Mouse (Mus musculus) adrenal gland, postnatal 10 days (tissue): Measurements from ENCODE around the gene Pip4k2a. TPM values are rescaled to one million over a fixed set of nuclear protein-coding genes. Genes with fewer than 3 reads are reported as not detected.

Source experiments
- DNase-seq: peaks from one replicate; pipeline ENCODE4 v3.0.0; 2021; ENCODE audit warnings: mixed read lengths
- total RNA-seq, 2 experiments: library from RNA; stranded (reverse); gene quantifications; 2 replicates each; pipeline ENCODE4 v1.2.3; 2021

The Pip4k2a gene
- total RNA-seq, 2 experiments from 2014 or later = 17.7 to 22.6 TPM

- DNase-seq = no peak
These were observed 158.4 kb downstream of the Pip4k2a start for GRCm38 (mm10) chr2:18839532-18839931.

GRCm38 (mm10) chr2:18835266-18835908, 162.5 kb downstream of the Pip4k2a start:
- DNase-seq = no peak

GRCm38 (mm10) chr2:18833024-18833590, 164.8 kb downstream of the Pip4k2a start:
- DNase-seq = no peak

GRCm38 (mm10) chr2:18831031-18831774, 166.7 kb downstream of the Pip4k2a start:
- DNase-seq = no peak

GRCm38 (mm10) chr2:18822711-18823110, 175.2 kb downstream of the Pip4k2a start:
- DNase-seq = peak; percentile 54

- DNase-seq = peak; percentile 64
These were observed 176.2 kb downstream of the Pip4k2a start for GRCm38 (mm10) chr2:18821451-18822379.

- no peak for DNase-seq
These were observed 178.4 kb downstream of the Pip4k2a start for GRCm38 (mm10) chr2:18819520-18819919.

- no peak for DNase-seq
These were observed 181.9 kb downstream of the Pip4k2a start for GRCm38 (mm10) chr2:18816036-18816435.

GRCm38 (mm10) chr2:18815336-18815965, 182.5 kb downstream of the Pip4k2a start:
- peak; percentile 21 for DNase-seq

- no peak for DNase-seq
These were observed 183.5 kb downstream of the Pip4k2a start for GRCm38 (mm10) chr2:18814447-18814804.

GRCm38 (mm10) chr2:18813683-18814446, 184.1 kb downstream of the Pip4k2a start:
- no peak for DNase-seq

- DNase-seq = no peak
These were observed 190.0 kb downstream of the Pip4k2a start for GRCm38 (mm10) chr2:18807961-18808360.

- no peak for DNase-seq
These were observed 196.6 kb downstream of the Pip4k2a start for GRCm38 (mm10) chr2:18801281-18801862.

GRCm38 (mm10) chr2:18800646-18801251, 197.2 kb downstream of the Pip4k2a start:
- no peak for DNase-seq

- peak; percentile 27 for DNase-seq
These were observed 197.8 kb downstream of the Pip4k2a start for GRCm38 (mm10) chr2:18799966-18800645.

GRCm38 (mm10) chr2:18799265-18799965, 198.5 kb downstream of the Pip4k2a start:
- no peak for DNase-seq

- DNase-seq = no peak
These were observed 200.2 kb downstream of the Pip4k2a start for GRCm38 (mm10) chr2:18797776-18798175.

- no peak for DNase-seq
These were observed 203.7 kb downstream of the Pip4k2a start for GRCm38 (mm10) chr2:18794261-18794660.
